Mouse (Mus musculus): Measurements from ENCODE around the gene Hnrnpul2.
A peak's percentile ranks its signal among the peaks of the same experiment; 100 is the strongest.

Hnrnpul2 gene

DNA sequence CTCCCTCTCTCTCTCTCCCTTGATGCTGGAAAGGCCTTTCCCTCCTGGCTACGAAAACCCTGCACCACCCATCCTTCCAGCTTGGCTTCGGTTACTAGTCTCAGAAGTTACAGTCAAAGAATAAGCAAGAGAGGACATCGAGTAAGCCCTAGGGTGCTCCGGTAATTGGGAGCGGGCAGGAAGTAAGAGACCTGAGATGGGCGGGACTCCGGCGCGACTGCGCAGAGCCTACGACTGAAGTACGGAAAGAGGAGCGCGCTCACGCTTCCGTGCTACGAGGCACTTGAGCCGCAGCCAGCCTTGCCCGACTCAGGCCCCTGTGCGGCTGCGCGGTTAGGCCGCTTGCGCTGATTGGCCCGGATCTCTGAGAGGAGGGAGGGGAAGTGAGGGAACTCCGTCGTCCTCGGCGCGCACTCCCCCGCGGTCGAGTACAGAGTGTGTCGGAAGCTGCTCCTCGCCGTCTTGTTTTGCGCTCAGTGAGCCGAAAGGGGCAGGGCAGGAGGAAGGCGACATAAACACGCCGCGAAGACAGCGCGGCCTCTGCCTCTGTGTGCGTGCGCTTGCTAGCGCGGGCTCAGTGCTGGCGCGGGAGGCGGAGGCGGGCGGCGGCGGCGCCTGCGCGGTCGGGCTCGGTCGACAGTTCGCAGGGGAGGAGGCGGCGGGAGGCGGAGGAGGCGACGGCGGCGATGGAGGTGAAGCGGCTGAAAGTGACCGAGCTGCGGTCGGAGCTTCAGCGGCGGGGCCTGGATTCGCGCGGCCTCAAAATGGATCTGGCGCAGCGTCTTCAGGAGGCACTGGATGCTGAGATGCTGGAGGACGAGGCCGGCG lies at the start of gene Hnrnpul2:
Gene Hnrnpul2 (plus strand): TSS at position 415 of the 828 bp plus-strand sequence.
- DNase-seq (ENCODE audit: extremely low spot score, low spot score) = peak; percentile 96

- DNase-seq (ENCODE audit: extremely low spot score, low spot score) = peak; percentile 81
These were observed 49.1 kb upstream of the Hnrnpul2 start, which contains the start of gene Tmem223 for GRCm38 (mm10) chr19:8770567-8771270. TSS of gene Tmem223 (plus strand) at chr19:8770996.

DNA sequence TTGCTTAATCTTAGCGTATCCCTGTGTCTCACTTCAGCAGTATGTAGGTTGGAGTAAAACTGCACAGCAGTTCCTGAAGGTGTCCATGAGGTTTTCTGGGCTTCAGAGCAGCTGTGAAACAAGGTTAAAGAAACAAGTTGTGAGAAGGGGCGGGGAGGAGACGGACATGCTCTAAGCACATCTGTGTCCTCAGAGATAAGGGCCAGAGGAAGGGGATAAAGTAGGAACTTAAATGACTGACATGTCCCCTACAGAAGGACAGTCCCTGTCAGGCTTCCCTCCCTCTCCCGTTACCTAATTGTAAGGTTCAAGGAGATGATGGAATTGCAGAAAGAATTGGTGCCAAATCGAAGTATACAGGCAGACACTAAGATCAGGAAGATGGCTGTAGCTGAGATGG lies 46.8 kb upstream of the Hnrnpul2 start:
- no peak for DNase-seq (ENCODE audit: extremely low spot score, low spot score)

DNA sequence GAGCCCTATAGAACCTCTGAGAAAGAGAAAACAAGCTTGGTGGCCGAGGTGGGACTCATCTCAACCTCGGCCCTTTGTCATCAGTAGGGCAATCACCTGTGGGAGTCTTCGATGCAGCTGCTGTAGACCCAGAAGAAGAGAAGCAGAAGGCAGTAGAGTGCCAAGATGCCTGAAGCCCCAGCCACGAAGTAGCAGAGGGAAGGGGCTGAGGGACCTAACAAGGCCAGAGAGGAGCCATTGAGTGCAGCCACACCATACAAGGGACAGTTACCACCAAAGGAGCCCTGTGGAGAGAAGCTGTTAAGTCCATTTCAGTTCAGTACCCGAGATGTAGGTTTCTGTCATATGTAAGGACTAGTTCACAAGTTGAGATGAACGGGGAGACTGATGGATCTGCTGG lies 46.4 kb upstream of the Hnrnpul2 start:
- no peak for DNase-seq (ENCODE audit: extremely low spot score, low spot score)

DNA sequence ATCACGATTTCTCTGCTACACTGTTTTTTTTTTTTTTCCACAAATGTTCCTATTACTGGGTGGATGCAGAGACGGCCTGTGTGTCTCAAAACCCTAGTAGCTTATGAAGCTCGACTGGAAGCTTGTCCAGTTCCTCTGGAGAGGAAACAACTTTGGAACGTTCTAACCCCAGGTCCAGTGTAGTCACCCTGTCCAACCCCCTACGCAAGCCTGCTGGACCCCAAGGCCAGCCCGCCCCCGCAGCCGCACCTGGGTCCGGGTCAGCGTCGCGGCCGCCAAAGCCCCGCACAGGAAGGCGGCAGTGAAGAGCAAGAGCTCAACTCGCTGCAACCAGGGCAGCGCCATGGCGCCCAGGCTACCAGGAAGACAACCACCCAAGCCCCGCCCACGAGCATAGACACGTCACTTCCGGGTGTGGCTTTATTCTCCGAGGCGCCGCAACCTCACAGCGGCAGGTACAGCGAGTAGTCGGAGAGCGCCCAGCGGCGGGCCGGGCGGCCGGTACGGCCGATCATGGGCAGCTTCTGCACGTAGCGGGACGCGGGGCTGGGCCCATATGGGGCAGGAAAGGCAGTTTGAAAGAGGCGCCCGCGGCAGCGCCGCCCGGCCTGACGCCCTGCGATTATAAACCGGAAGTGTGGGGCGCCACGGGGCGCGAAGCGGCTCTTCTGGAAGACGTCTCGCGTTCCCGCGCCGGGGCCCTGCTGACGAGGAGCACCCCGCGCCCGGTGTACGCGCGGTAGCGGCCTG lies 45.5 kb upstream of the Hnrnpul2 start, which contains the start of gene Tmem179b:
Gene Tmem179b (minus strand): TSS at position 382 of the 750 bp plus-strand sequence.
- peak; percentile 99 for DNase-seq (ENCODE audit: extremely low spot score, low spot score)

DNA sequence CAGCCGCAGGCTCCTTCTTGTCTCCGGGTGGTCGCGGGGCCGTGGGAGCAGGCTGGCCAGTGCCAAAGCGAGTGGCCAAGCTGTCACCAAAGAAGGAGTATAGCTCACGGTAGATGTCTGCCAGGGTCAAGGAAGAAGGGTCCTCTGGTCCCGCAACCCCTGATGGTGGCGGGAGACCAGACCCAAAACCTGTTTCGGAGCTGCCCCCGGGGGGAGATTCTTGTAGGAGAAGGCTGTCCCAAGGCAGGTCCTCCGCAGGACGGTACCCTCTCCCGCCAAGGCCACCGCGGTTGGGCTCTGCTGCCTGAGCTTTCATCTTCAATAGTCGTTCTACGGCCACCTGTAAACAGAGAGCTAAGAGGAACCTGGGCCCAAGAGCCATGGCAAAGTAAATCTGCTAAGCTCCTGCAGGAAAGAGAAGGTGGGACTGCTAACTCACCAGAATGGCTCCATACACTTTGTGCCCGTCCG lies 44.8 kb upstream of the Hnrnpul2 start:
- DNase-seq (ENCODE audit: extremely low spot score, low spot score) = no peak

DNA sequence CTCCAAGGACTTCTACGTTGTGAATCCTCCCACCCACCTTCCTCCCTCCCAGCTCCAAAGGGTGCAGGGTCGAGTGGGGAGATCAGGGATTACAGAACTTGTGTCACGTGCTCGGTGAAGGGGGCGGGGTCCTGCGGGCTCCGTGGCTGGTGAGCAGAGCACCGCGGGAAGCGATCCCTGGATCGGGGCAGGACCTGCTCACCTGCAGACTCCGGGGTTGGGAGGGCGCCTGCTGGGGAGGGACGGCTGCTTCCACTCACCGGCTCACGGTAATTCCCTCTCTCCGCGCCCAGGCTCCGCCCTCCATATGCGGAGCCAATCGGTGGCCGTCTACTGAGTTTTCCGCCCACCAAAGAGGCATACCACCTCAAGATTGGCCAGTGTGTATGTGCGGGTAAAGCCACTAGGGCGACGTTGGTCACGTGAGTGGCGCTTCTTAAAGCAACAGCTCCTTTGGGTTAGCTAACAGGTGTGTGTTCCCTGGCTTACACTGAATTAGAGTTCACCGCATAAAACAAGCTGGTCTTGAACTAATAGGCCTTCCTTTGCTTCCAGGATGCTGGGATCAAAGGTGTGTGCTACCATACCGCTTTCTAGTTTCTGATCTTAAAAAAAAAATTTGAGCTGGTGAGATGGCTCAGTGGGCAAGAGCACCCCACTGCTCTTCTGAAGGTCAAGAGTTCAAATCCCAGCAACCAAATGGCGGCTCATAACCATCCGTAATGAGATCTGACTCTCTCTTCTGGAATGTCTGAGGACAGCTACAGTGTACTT lies 33.6 kb upstream of the Hnrnpul2 start, which contains the start of gene Taf6l:
Gene Taf6l (minus strand): TSS at position 410 of the 774 bp plus-strand sequence.
- peak; percentile 89 for DNase-seq (ENCODE audit: extremely low spot score, low spot score)

DNA sequence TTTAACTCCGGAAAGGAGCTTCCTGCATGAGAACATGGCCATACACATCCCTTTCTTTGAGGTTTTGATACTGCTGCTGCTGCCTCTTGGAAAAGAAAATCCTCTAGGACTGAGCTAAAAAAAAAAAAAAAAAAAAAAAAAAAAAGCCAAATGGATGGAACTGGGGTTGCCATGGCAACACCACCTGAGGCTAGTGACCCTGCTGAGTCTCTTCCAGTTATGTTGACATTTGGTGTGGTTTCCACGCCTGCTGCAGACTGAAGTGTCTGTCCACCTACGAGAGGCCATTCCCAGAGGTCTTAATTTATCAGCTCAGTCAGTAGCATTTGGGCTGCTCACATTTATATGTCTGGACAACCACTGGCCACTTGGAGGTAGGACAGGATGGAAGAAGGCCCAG lies 31.3 kb upstream of the Hnrnpul2 start:
- DNase-seq (ENCODE audit: extremely low spot score, low spot score) = no peak

GRCm38 (mm10) chr19:8789171-8789570 lies 30.6 kb upstream of the Hnrnpul2 start:
- DNase-seq (ENCODE audit: extremely low spot score, low spot score) = no peak

DNA sequence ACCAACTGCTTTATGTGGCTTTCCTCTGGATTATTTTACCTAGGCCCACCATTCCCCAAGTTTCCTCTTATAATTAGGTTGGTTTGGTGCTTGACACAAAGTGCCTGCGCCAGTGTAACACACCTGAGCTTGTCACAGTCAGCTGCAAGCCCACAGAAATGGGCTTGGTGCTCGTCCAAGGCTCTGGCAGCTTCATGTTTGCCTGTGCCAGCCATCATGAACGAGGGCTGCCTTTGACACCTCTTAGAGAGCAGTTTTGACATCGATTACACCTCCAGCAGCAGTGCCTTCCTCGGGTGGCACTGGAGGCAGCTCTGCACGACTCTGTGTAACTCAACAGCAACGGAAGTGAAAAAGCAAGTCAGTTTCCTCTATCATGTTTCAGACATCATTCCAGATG lies 29.6 kb upstream of the Hnrnpul2 start:
- DNase-seq (ENCODE audit: extremely low spot score, low spot score) = no peak

GRCm38 (mm10) chr19:8798264-8798946 lies 21.4 kb upstream of the Hnrnpul2 start, which contains the start of gene Polr2g:
TSS of gene Polr2g (minus strand) at chr19:8798577.
- DNase-seq (ENCODE audit: extremely low spot score, low spot score) = peak; percentile 83

DNA sequence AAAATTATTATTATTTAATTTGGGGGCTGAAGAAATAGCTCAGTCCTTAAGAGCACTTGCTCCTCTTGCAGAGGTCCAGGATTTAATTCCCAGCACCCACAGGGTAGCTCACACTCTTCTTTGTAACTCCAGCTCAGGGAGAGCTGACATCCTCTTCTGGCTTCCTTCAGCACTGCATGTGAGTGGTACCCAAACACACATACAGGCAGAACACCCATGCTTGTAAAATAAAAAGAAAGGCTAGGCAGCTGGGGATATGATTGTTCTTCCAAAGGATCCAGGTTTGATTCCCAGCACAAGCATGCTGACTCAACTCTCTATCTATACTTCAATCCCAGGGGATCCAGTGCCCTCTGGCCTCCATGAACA lies 20.9 kb upstream of the Hnrnpul2 start:
- no peak for DNase-seq (ENCODE audit: extremely low spot score, low spot score)

GRCm38 (mm10) chr19:8802130-8802821 lies 17.5 kb upstream of the Hnrnpul2 start, which contains the start of gene Zbtb3:
TSS of gene Zbtb3 (plus strand) at chr19:8802555.
- DNase-seq (ENCODE audit: extremely low spot score, low spot score) = peak; percentile 92

GRCm38 (mm10) chr19:8803204-8803780 lies 16.5 kb upstream of the Hnrnpul2 start:
- no peak for DNase-seq (ENCODE audit: extremely low spot score, low spot score)

DNA sequence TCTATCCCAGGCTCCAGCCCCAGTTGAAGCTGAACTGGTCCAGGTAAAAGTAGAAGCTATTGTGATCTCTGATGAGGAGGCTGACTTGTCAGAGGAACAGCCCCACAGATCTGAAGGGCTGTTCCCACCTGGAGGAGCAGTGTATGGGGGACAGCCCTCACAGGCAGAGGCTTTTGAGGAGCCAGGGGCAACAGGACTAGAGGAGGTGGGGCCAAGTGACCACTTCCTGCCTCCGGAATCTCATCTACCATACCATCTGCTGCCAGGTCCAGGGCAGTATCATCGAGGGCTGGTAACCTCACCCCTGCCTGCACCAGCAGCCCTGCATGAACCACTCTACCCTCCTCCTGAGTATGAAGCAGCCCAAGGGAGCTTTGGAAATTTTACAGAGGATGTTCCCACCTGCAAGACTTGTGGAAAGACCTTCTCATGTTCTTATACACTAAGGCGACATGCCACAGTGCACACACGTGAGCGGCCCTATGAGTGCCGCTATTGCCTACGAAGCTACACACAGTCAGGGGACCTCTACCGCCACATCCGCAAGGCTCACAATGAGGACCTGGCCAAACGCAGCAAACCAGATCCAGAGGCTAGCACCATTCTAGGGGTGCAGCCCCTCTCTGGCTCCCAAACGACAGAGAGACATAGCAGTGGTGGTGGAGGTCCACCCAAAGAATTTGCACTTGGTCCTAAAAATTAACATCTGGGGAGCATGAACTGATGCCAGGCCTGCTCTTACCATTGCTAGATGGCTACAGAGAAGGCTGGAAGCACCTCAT lies 15.7 kb upstream of the Hnrnpul2 start:
- DNase-seq (ENCODE audit: extremely low spot score, low spot score) = no peak

GRCm38 (mm10) chr19:8806810-8807209 lies 13.0 kb upstream of the Hnrnpul2 start:
- DNase-seq (ENCODE audit: extremely low spot score, low spot score) = no peak

GRCm38 (mm10) chr19:8815812-8816211 lies 4.0 kb upstream of the Hnrnpul2 start:
- DNase-seq (ENCODE audit: extremely low spot score, low spot score) = no peak

GRCm38 (mm10) chr19:8817001-8817400 lies 2.8 kb upstream of the Hnrnpul2 start:
- DNase-seq (ENCODE audit: extremely low spot score, low spot score) = no peak

All from neural tube, embryonic 10.5 days (tissue).